Comparison of ENCODE assay signal across 8 mouse cellular contexts in genomic region chr8:120561539-120562435, GRCm38 (mm10). TPM values are rescaled to one million over a fixed set of nuclear protein-coding genes. Genes with fewer than 3 reads are reported as not detected.
A peak's percentile ranks its signal among the peaks of the same experiment; 100 is the strongest.
DNase-seq lines count a peak whose midpoint lies in the region; ATAC-seq and TF ChIP-seq lines count a peak whose summit lies in the region.

No protein-coding gene starts in this region.

- H3K4me3 ChIP-seq in hindbrain, embryonic 16.5 days (ENCODE audit: low read length) = no peak overlapping the region
- H3K4me3 ChIP-seq in olfactory bulb, adult 2 months (ENCODE audit: insufficient read depth, low read depth, low read length) = no peak overlapping the region

- H3K4me1 ChIP-seq in hindbrain, embryonic 16.5 days (ENCODE audit: control insufficient read depth, insufficient read depth, low read depth, low read length) = peaks cover 83% of the 10 kb centered on the region
- H3K4me1 ChIP-seq in olfactory bulb, adult 2 months (ENCODE audit: control insufficient read depth, insufficient read depth, low read length) = peaks cover 91% of the 10 kb centered on the region

- no peak overlapping the region for H3K4me2 ChIP-seq in hindbrain, embryonic 16.5 days (ENCODE audit: low read length)

- TF ChIP-seq CTCF in olfactory bulb, adult 2 months (IDR thresholded peaks at IDR 0.05; ENCODE audit: insufficient read depth, low read depth, low read length) = peak; percentile 50; the same call in 1 of the 2 replicates

- H3K9ac ChIP-seq in hindbrain, embryonic 16.5 days (ENCODE audit: low read depth, low read length) = peak overlapping the region; percentile 8; the same call in 1 of the 2 replicates

- H3K36me3 ChIP-seq in hindbrain, embryonic 16.5 days (ENCODE audit: control insufficient read depth, insufficient read depth, low read length) = no peaks in the 10 kb centered on the region; the same call in 1 of the 2 replicates

- TF ChIP-seq POLR2A in olfactory bulb, adult 2 months (IDR thresholded peaks at IDR 0.05; ENCODE audit: insufficient read depth, low read depth, low read length) = no peak

- no peaks in the 10 kb centered on the region for H3K9me3 ChIP-seq in hindbrain, embryonic 16.5 days (ENCODE audit: control insufficient read depth, low read length)

- H3K27me3 ChIP-seq in hindbrain, embryonic 16.5 days (replicated peaks; ENCODE audit: control insufficient read depth, insufficient read depth, low read length) = no peaks in the 10 kb centered on the region

- peak; percentile 94 for DNase-seq in heart, adult 11 months
- DNase-seq in heart, postnatal 25 days (ENCODE audit: low spot score) = no peak
- DNase-seq in 3T3-L1 (ENCODE audit: low read depth, low spot score) = peak; percentile 17
- peak; percentile 69 for DNase-seq in brain, adult 2 months (ENCODE audit: low read depth, low spot score)
- no peak for DNase-seq in urinary bladder, adult 2 months (ENCODE audit: low spot score)
- no peak for DNase-seq in right cerebral cortex, adult 2 months (ENCODE audit: low spot score in 2 of 2)

- intact Hi-C loops in heart, postnatal 25 days (cut with DNase I) = no loop called here

- WGBS in hindbrain, embryonic 16.5 days = 82% methylated on average over 22 of the region's 22 CpGs
- WGBS in olfactory bulb, adult 2 months = 77% methylated on average over 22 of the region's 22 CpGs

- no peak for ATAC-seq in hindbrain, embryonic 16.5 days

- no peak overlapping the region for H3K27ac ChIP-seq in hindbrain, embryonic 16.5 days (ENCODE audit: low read depth, low read length)
- no peak overlapping the region for H3K27ac ChIP-seq in olfactory bulb, adult 2 months (ENCODE audit: insufficient read depth, low read depth, low read length)

RNA-seq across cellular contexts. Expression of gene Gins2, which starts 27.3 kb away (rescaled TPM):
- 1 to 10 TPM; 1.2 to 1.5 TPM for total RNA-seq in heart, postnatal 25 days (2021)
- polyA plus RNA-seq in hindbrain, embryonic 16.5 days (2015; fragmentation: Nextera tagmentation; extraction: Ambion mirVana) = 20.6 and 22.0 TPM in 2 replicates
- not detected in 2 replicates for polyA plus RNA-seq in olfactory bulb, adult 2 months (2012; ENCODE audit: insufficient read depth, insufficient read length, low replicate concordance, missing spikeins)
- 4.0 and 6.4 TPM in 2 replicates for polyA plus RNA-seq in urinary bladder, adult 2 months (2012; rRNA removed)

Comparison
In these comparisons a context has a peak if more than half of its experiments do, and no peak if none do; other contexts are left out.
1. DNase-seq: peak in heart, adult 11 months (single experiment), 3T3-L1 (single experiment) and brain, adult 2 months (single experiment); none in heart, postnatal 25 days (single experiment), urinary bladder, adult 2 months (single experiment) and right cerebral cortex, adult 2 months (0 of 2).